Mouse (Mus musculus) urinary bladder, postnatal 4 days (tissue): ENCODE results near the gene Aldh1b1.

ENCODE experiments used
- DNase-seq, 2 experiments: peaks; one replicate each; pipeline ENCODE4 v3.0.0; 2021 to 2022; ENCODE audit warnings: low spot score in 2 of 2

Aldh1b1 gene

GRCm38 (mm10) chr4:45824761-45825556 lies 26.1 kb downstream of the Aldh1b1 start:
- no peak for DNase-seq

- DNase-seq, result no peak
These were observed 27.6 kb downstream of the Aldh1b1 start, which contains the start of gene Igfbpl1 for GRCm38 (mm10) chr4:45826275-45827040. Gene Igfbpl1 (minus strand): TSS chr4:45826923.

- no peak for DNase-seq
These were observed 31.3 kb downstream of the Aldh1b1 start for GRCm38 (mm10) chr4:45829907-45830759.

DNA sequence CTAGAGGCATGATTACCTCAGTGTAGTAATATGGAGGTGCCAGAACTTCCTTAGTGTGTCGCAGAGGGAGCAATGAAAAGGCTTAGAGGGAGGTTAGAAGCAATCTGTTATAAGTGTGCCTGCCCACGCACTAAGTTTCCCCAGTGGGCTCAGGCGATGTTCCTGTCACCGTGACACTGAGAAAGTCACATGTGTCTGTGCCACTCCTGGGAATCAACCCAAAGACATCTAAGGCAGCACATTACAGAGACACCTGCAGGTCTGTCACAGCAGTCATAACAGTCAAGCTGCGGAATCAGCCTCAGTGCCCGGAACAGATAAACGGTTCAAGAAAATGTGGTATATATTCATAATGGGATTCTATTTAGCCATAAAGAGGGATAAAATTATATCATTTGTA lies 33.2 kb downstream of the Aldh1b1 start:
- DNase-seq, result no peak

DNA sequence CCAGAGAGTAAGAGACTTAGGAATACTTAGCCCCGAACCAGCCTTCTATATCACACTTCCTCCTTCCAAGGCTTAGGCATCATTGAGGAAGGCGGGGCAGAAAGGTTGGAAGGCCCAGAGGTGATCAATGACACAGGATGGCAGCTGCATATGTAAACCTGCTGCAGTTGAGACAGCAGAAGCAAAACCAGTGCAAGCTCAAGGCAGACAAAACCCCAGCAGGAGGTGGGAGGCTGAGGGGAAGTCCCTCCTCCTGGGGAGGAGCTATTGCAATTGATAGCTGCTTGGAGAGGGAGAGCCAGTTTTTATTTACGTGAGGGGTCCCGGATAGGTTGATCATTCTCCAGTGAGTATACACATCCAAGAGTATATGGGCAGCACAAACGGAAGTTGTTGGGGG lies 34.6 kb downstream of the Aldh1b1 start:
- DNase-seq, result no peak

DNA sequence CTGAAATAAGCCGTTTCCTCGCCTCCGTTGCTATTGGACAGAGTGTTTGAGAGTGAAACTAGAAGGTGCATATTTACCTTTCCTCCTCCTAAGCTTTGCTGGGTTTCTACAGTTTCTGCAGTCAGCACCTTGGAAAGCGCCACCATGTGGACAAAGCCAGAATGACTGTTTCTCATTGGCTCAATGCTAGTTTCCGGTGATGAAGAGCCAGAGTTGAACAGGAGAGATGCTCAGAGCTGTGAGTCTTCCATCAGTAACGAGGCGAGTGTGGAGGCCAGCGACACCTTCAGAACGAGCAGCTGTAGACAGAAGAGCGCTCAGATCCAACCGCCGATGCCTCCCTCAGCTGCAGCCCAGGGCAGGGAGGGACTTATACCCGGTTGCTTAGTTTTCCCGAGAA lies 45.5 kb downstream of the Aldh1b1 start:
- no peak for DNase-seq

DNA sequence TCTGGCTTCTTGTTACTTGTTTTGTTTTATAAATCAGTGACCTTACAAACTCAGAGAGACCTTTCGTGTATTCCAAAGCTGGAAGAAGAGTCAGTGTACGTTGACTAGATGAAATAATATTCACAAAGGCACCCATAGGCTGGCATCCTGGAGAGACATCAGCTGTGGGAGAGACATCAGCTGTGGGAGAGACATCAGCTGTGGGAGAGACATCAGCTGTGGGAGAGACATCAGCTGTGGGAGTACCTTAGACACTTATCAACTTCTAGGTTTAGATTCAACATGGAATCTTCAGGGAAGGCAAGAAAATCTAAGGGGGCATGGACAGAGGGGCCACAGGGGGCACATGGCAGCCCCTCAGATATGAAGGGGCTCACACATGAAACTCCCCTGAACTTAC lies 47.4 kb downstream of the Aldh1b1 start:
- DNase-seq, result no peak

DNA sequence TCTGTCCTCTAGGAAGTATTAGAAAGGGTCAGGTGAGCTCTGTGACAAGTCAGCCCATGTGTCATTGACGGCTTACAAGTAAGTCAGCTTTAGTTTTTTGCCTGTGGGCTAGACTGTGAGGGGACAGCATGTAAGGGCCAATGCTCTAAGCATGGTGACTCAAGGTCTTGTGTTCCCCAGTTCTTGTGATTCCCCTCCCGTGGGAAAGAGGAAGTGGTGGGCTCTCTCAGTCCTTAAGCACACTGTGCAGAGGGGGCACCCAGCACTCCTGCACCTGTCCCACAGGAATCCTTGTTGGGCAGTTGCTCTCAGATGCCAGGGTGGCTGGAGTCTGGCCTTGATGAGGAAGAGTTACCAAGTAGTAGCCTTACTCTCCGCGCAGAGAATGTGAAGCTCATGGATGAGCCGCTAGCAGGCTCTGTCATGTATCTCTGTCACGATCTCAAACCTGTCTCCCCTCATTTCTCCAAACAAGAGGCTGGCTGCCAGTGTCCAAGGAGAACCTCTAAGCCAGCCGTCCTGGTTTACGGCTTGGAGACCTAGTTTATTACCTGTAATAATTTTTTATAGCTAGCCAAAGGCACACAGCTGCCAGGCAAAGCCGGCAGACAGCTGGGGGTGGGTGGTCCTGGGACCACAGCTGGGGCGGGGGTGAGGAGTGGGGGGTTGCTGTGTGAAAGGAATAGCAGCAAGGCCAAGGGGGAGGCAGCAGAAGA lies 49.4 kb downstream of the Aldh1b1 start, which contains the start of gene Stra6l:
TSS of gene Stra6l (plus strand) at position 556 of the 716 bp plus-strand sequence.
- DNase-seq, result no peak

GRCm38 (mm10) chr4:45848825-45849156 lies 50.0 kb downstream of the Aldh1b1 start:
- no peak for DNase-seq

DNA sequence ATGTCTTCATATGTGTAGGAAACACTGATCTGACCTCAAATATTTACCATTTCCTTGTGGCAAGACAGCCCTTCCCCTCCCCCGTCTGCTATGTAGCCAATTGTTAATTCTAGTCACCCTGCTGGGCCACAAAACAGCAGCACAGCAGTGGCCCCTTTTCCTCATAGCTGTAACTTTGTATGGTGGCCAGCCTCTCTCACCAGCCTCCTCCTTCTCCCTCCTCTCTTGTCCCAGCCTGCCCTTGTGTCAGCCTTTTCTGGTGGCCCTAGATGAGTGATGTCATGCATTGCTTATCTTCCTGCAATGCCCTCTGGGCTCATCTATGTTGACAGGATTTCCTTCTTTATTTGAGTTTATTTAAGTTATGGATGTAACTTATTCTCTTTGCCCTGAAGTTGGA lies 50.6 kb downstream of the Aldh1b1 start:
- no peak for DNase-seq

DNA sequence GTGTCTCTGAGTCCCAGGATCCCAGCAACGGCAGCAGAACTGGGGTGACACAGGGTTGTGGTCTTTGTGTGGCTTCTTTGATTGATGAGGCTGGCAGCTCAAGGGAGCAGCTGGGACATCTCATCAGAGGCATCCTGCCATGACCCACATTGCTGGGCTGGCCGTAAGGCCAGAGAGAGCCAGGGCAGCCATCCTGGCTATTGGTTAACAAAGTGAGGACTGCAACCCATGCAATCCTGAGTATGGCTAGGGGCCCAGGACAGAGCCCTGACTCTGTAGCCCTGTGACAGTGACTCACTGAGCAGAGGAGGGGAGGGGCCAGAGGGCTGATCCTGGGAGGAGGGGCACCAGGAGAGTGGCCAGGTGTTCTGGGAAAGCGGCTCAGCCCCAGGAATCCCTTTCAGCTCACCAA lies 52.8 kb downstream of the Aldh1b1 start:
- DNase-seq, result no peak

DNA sequence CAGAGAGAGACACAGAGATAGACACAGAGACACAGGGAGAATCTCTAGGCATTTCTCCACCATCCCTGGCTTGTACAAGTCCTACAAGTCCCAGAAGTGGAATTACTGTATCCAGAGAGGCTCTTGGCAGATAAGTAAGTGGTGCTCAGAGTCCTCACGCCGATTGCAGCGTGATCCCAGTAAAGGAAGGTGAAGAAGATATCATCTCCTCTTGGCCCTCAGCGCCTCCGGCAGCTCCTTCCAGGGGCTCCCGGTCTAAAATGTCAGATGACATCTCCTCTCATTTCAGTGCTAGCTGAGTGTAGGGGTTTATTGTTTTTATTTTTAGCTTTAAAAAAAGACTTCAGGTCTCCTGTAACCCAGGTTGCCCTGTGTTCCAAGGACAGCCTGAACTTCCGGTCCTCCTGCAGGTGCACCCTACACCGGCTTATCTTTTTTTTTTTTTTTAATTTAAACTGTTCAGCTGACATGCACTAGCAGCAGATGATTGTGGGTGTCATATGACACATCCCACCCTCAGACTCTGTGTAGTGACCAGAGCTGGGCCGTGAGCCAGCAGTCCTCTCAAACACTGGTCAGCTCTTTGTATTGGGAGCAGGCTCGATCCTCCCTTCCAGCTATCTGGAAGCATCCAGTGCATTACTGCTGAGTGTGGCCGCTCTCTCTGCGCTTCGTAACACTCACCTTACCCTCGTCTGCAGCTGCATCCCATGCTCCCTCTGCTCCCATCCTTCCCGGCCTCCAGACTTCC lies 54.8 kb downstream of the Aldh1b1 start:
- no peak for DNase-seq
